Mouse (Mus musculus) embryonic facial prominence, embryonic 10.5 days (tissue): ENCODE data around the gene Mmaa. TPM values are rescaled to one million over a fixed set of nuclear protein-coding genes. Genes with fewer than 3 reads are reported as not detected.

Source experiments
- DNase-seq: peaks from one replicate; pipeline ENCODE4 v3.0.0-alpha.2; 2017; ENCODE audit warnings: low spot score
- H3K27ac ChIP-seq: fragments of 300-500 bp; sonication (generic); replicated peaks from 2 replicates; pipeline ENCODE4 v1.5.1; 2016; ENCODE audit warnings: mild to moderate bottlenecking
- H3K27me3 ChIP-seq: fragments of 300-500 bp; sonication (generic); replicated peaks from 2 replicates; pipeline ENCODE4 v1.6.1; 2016; ENCODE audit warnings: low read depth, mild to moderate bottlenecking; ENCODE audit not compliant: poor library complexity, severe bottlenecking
- H3K36me3 ChIP-seq: fragments of 300-500 bp; sonication (generic); replicated peaks from 2 replicates; pipeline ENCODE4 v1.6.1; 2016; ENCODE audit warnings: mild to moderate bottlenecking, moderate library complexity
- H3K4me1 ChIP-seq: fragments of 300-500 bp; sonication (generic); 2 replicates; pipeline ENCODE4 v1.6.1; 2016
- H3K4me3 ChIP-seq: fragments of 300-500 bp; sonication (generic); 2 replicates; pipeline ENCODE4 v1.5.1; 2016; ENCODE audit warnings: mild to moderate bottlenecking, moderate library complexity
- H3K9me3 ChIP-seq: fragments of 300-500 bp; sonication (generic); 2 replicates; pipeline ENCODE4 v1.6.1; 2016; ENCODE audit warnings: mild to moderate bottlenecking
- WGBS: fragments of 180-500 bp; shearing (Covaris S2); methylation state at CpG from one replicate; pipeline ENCODE4 v1.1.7; 2016; 5-methylcytosine and 5-hydroxymethylcytosine counted together
- polyA plus RNA-seq: library from polyadenylated mRNA; unstranded; fragments of >200 nt; fragmentation: Nextera tagmentation; extraction: Ambion mirVana; gene quantifications from 2 replicates; pipeline ENCODE4 v1.2.1, GENCODE M21; 2016

Gene Mmaa
- polyA plus RNA-seq, 1 experiment from 2014 or later, result 9.6 TPM

DNA sequence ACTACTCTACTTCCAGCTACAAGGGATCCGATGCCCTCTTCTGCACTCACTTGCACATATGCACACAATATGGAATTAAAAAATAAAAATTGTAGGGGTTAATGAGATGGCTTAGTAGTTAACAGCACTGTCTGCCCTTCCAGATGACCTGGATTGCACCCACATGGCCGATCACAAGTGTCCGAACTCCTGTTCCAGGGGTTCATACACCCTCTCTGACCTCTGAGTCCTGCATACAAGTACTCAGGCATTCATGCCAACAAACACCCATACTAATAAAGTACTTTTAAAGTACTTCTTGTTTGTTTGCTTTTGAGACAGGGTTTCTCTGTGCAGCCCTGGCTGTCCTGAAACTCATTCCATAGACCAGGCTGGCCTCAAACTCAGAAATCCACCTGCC is 10.1 kb downstream of the Mmaa start:
- Histone ChIP-seq H3K27me3 (no peaks in the 10 kb centered on the region), H3K27ac (no peak overlapping the region), H3K4me3 (no peak overlapping the region), H3K4me1 (no peaks in the 10 kb centered on the region), H3K36me3 (peaks cover 16% of the 10 kb centered on the region), H3K9me3 (no peaks in the 10 kb centered on the region)
- DNase-seq, result no peak
- WGBS, result 90% methylated on average over 3 of the region's 3 CpGs

GRCm38 (mm10) chr8:79281376-79281890 is 13.3 kb downstream of the Mmaa start:
- Histone ChIP-seq H3K4me1 (no peaks in the 10 kb centered on the region), H3K9me3 (no peaks in the 10 kb centered on the region), H3K27ac (no peak overlapping the region), H3K36me3 (peaks cover 20% of the 10 kb centered on the region), H3K27me3 (no peaks in the 10 kb centered on the region), H3K4me3 (no peak overlapping the region)
- DNase-seq, result no peak
- WGBS, result 87% methylated on average over 6 of the region's 6 CpGs

DNA sequence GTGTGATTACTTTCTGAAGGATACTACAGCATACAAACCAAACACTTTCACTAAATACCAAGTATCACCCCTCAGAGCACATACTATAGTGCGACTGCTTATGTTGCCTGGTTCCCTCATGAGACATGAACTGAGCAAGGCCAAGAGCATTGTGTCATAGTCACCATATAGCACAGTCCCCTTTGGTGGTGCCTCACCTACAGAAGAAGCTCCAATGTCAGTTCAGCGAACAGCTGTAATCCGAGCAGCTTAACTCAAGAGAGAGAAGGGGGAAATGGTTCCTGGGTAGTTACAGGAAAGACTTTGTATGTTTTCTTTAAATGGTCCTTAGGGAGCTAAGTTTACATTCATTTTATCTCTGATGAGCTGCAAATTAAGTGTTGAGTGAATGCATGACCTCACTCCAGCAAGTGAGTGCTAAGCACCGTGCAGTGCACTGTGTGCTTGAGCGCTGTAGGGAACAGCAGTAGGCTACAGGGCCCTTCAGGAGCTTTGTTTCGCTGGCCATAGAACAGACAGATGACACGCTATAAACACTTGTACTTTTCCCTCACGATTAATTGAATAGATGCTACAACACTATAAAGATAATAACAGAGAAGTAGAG is 17.4 kb downstream of the Mmaa start:
- 77% methylated on average over 8 of the region's 8 CpGs for WGBS

GRCm38 (mm10) chr8:79274940-79275339 is 19.8 kb downstream of the Mmaa start:
- Histone ChIP-seq H3K4me1 (no peaks in the 10 kb centered on the region), H3K27me3 (no peaks in the 10 kb centered on the region), H3K4me3 (no peak overlapping the region), H3K36me3 (peaks cover 44% of the 10 kb centered on the region), H3K27ac (no peak overlapping the region), H3K9me3 (no peaks in the 10 kb centered on the region)
- 93% methylated on average over 10 of the region's 10 CpGs for WGBS
- DNase-seq, result no peak

More for the DNA sequence above, 17.4 kb downstream of the Mmaa start:
- Histone ChIP-seq H3K4me1 (no peaks in the 10 kb centered on the region), H3K27ac (no peak overlapping the region), H3K4me3 (no peak overlapping the region), H3K9me3 (no peaks in the 10 kb centered on the region), H3K36me3 (peaks cover 36% of the 10 kb centered on the region), H3K27me3 (no peaks in the 10 kb centered on the region)
- DNase-seq, result no peak

DNA sequence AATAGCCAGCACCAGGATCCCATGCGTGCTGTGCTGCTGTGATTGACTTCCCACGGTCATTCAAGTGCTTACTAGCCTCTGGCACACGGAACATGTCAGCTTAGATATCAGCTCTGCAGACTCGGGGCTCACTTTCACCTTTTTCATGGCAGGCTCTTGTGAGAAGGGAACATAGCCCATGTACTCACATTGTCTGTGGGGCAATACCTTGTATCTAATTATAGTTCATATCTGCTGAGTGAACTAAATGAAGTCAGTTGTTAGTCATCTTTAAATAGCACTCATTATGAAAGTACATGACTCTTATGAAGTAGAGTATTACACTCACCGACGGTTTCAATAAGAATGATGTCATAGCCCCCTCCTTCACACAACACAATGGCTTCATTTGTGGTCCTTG is 21.0 kb downstream of the Mmaa start:
- H3K4me1 ChIP-seq, result no peaks in the 10 kb centered on the region
- H3K9me3 ChIP-seq, result no peaks in the 10 kb centered on the region
- no peak for DNase-seq
- peaks cover 51% of the 10 kb centered on the region for H3K36me3 ChIP-seq
- no peak overlapping the region for H3K4me3 ChIP-seq
- no peak overlapping the region for H3K27ac ChIP-seq
- H3K27me3 ChIP-seq, result no peaks in the 10 kb centered on the region
- 93% methylated on average over 6 of the region's 6 CpGs for WGBS

DNA sequence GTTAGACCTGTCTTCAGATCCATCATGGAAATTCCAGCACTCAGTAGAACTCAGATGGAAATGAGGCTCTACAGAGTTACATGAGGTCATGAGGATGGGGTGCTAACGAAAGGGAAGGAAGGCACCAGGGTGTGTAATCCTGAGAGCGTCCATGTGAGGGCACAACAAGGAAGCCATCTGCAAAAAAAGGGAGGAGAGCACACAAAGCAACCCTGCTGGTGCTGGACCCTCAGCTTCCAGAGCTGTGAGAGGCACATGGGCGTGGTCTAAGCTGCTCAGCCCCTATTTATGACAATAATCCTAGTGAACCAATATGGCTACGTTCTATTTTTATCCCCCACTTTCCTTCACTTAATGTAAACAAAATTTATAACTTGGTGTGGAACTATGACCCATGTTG is 22.1 kb downstream of the Mmaa start:
- H3K4me1 ChIP-seq, result no peaks in the 10 kb centered on the region
- peaks cover 60% of the 10 kb centered on the region for H3K36me3 ChIP-seq
- no peaks in the 10 kb centered on the region for H3K27me3 ChIP-seq
- WGBS, result 78% methylated on average over 4 of the region's 4 CpGs
- H3K9me3 ChIP-seq, result no peaks in the 10 kb centered on the region
- no peak for DNase-seq
- H3K27ac ChIP-seq, result no peak overlapping the region
- H3K4me3 ChIP-seq, result no peak overlapping the region

GRCm38 (mm10) chr8:79268921-79269320 is 25.8 kb downstream of the Mmaa start:
- H3K36me3 ChIP-seq, result peaks cover 63% of the 10 kb centered on the region
- WGBS, result 94% methylated on average over 7 of the region's 7 CpGs

DNA sequence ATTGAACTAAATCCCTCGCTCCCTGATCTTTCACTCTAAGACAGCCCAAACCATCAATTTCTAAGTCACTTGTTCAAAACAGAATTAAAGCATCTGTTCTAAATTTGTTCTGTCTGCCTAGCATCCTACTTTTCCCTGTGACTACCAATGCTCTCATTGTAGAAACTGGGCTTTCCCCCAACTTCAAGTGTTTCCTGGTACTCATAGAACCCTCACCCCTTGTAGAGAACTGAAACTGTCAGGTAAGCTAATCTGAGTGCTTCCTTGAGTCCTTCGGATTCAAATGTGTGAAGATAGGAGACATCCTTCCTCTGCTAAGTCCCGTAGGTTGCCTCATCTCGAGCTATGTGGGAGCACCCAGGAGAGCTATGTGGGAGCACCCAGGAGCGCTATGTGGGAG is 32.8 kb downstream of the Mmaa start:
- Histone ChIP-seq H3K27me3 (no peaks in the 10 kb centered on the region), H3K4me1 (no peaks in the 10 kb centered on the region; the same call in 1 of the 2 replicates), H3K9me3 (no peaks in the 10 kb centered on the region), H3K36me3 (peaks cover 4% of the 10 kb centered on the region; the same call in 1 of the 2 replicates), H3K4me3 (no peak overlapping the region), H3K27ac (no peak overlapping the region)
- DNase-seq, result no peak
- WGBS, result 89% methylated on average over 5 of the region's 5 CpGs

More at GRCm38 (mm10) chr8:79268921-79269320, 25.8 kb downstream of the Mmaa start:
- no peaks in the 10 kb centered on the region for H3K9me3 ChIP-seq
- no peaks in the 10 kb centered on the region for H3K4me1 ChIP-seq
- H3K4me3 ChIP-seq, result no peak overlapping the region
- no peaks in the 10 kb centered on the region for H3K27me3 ChIP-seq
- DNase-seq, result no peak
- H3K27ac ChIP-seq, result no peak overlapping the region

- Histone ChIP-seq H3K4me1 (no peaks in the 10 kb centered on the region; the same call in 1 of the 2 replicates), H3K4me3 (no peak overlapping the region), H3K27ac (no peak overlapping the region), H3K9me3 (no peaks in the 10 kb centered on the region), H3K27me3 (no peaks in the 10 kb centered on the region), H3K36me3 (no peaks in the 10 kb centered on the region)
- 89% methylated on average over 8 of the region's 8 CpGs for WGBS
- no peak for DNase-seq
Observed at GRCm38 (mm10) chr8:79256076-79256705, 38.5 kb downstream of the Mmaa start.

GRCm38 (mm10) chr8:79253742-79254141 is 41.0 kb downstream of the Mmaa start:
- no peak for DNase-seq
- H3K27ac ChIP-seq, result no peak overlapping the region
- no peaks in the 10 kb centered on the region for H3K4me1 ChIP-seq
- no peak overlapping the region for H3K4me3 ChIP-seq
- H3K9me3 ChIP-seq, result no peaks in the 10 kb centered on the region
- no peaks in the 10 kb centered on the region for H3K36me3 ChIP-seq
- H3K27me3 ChIP-seq, result no peaks in the 10 kb centered on the region
- WGBS, result 92% methylated on average over 6 of the region's 6 CpGs

GRCm38 (mm10) chr8:79248470-79248869 is 46.3 kb downstream of the Mmaa start, which contains the start of gene 1700011L22Rik:
1700011L22Rik (minus strand) TSS chr8:79248570.
- Histone ChIP-seq H3K4me3 (no peak within 1 kb of the TSS), H3K27ac (no peak within 1 kb of the TSS), H3K27me3 (no peaks in the 10 kb centered on the region), H3K36me3 (no peaks in the 10 kb centered on the region), H3K4me1 (no peaks in the 10 kb centered on the region), H3K9me3 (no peaks in the 10 kb centered on the region)
- WGBS, result 91% methylated on average over 6 of the region's 6 CpGs
- DNase-seq, result no peak

DNA sequence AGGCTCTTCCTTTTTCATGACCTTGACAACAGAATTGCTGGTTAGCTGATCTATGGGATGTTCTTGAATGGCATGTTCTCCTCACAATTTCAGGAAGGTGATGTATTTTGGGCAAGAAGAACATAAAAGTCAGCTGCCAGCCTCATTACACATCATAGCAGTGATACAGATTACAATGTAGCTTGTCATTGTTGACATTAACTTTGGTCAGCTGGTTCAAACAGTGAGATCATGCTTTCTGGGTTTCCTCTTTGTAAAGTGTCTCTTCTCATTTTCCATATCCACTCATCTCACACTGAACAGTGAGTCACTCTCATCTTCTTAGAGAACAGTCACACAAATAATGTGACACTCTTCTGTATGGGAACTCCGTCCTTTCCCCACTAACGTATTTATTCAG is 51.3 kb downstream of the Mmaa start:
- H3K4me3 ChIP-seq, result no peak overlapping the region
- no peaks in the 10 kb centered on the region for H3K27me3 ChIP-seq
- H3K9me3 ChIP-seq, result no peaks in the 10 kb centered on the region
- no peaks in the 10 kb centered on the region for H3K36me3 ChIP-seq
- no peak overlapping the region for H3K27ac ChIP-seq
- no peaks in the 10 kb centered on the region for H3K4me1 ChIP-seq
- WGBS, result 90% methylated on average over 2 of the region's 2 CpGs
- no peak for DNase-seq

DNA sequence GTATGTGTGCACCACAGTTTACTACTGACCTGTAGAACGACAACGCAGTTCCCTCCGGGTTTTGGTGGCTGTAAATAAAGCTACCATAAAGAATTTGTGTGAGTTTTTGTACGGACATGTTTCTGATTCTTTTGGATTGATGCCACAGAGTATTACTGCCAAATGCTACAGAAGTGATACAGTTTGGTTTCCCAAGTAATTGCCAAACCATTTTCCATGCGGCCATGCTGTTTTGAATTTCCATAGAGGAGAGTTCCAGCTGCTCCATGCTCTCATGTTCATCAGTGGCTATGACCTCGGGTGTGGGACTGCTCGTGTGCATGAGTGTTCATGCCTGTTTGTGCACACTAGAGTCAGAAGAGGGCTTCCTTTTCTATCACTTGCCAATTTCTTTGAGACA is 54.7 kb downstream of the Mmaa start:
- Histone ChIP-seq H3K4me3 (no peak overlapping the region), H3K9me3 (no peaks in the 10 kb centered on the region), H3K27ac (no peak overlapping the region), H3K27me3 (no peaks in the 10 kb centered on the region), H3K4me1 (no peaks in the 10 kb centered on the region), H3K36me3 (no peaks in the 10 kb centered on the region)
- WGBS, result 87% methylated on average over 7 of the region's 7 CpGs
- no peak for DNase-seq
